ENCODE assay signal across 17 mouse cellular contexts in genomic region chr9:74194898-74195297, GRCm38 (mm10).
"Had no signal": no experiment of that assay in that cellular context is flagged by ENCODE, and none has a peak within 500 bp of the region (broad histone marks: within the 10 kb centered on the region; RNA-seq: fewer than 3 reads in every experiment).

No protein-coding gene starts in this region.

- H3K9ac ChIP-seq: limb, embryonic 12.5 days; limb, embryonic 15.5 days; liver, embryonic 12.5 days; liver, embryonic 15.5 days; stomach, embryonic 15.5 days had no signal

- H3K4me2 ChIP-seq: limb, embryonic 12.5 days; limb, embryonic 15.5 days; liver, embryonic 12.5 days; liver, embryonic 15.5 days; midbrain, embryonic 11.5 days; stomach, embryonic 15.5 days had no signal

- H3K9me3 ChIP-seq: limb, embryonic 12.5 days; limb, embryonic 15.5 days; liver, embryonic 12.5 days; liver, embryonic 15.5 days; stomach, embryonic 15.5 days had no signal

- H3K36me3 ChIP-seq: limb, embryonic 12.5 days; limb, embryonic 15.5 days; liver, embryonic 12.5 days; liver, embryonic 15.5 days; stomach, embryonic 15.5 days had no signal

- DNase-seq: kidney, adult 9 months; kidney, postnatal 14 days; kidney, postnatal 4 days; left cerebral cortex, postnatal 4 days; lung, adult 2 months; lung, postnatal 14 days; lung, postnatal 4 days; midbrain, embryonic 14.5 days; right cerebral cortex, postnatal 25 days; spleen, adult 18-20 months; thymus, postnatal 25 days had no signal

- H3K27me3 ChIP-seq: limb, embryonic 15.5 days; liver, embryonic 12.5 days; liver, embryonic 15.5 days; stomach, embryonic 15.5 days had no signal

- H3K27ac ChIP-seq: limb, embryonic 12.5 days; limb, embryonic 15.5 days; liver, embryonic 12.5 days; liver, embryonic 15.5 days; stomach, embryonic 15.5 days had no signal

- H3K4me1 ChIP-seq: limb, embryonic 12.5 days; limb, embryonic 15.5 days; liver, embryonic 12.5 days; liver, embryonic 15.5 days; stomach, embryonic 15.5 days had no signal

- ATAC-seq: liver, embryonic 12.5 days had no signal

- H3K4me3 ChIP-seq: limb, embryonic 12.5 days; limb, embryonic 15.5 days; liver, embryonic 12.5 days; liver, embryonic 15.5 days; stomach, embryonic 15.5 days had no signal
